Mouse (Mus musculus) lung, embryonic 14.5 days (tissue): ENCODE data around the gene Smok2a. TPM values are rescaled to one million over a fixed set of nuclear protein-coding genes. Genes with fewer than 3 reads are reported as not detected.
A peak's percentile ranks its signal among the peaks of the same experiment; 100 is the strongest.
"Not testable (repeated sequence)": the region's sequence is repeated elsewhere in the genome, so short reads cannot be mapped to it uniquely, and the experiment has no call there.

Experiments used
- ATAC-seq: fragments of 200-750 bp; cut with Nextera tagmentation; 2 replicates; pipeline ENCODE4 v1.8.0; 2017; ENCODE audit warnings: mild to moderate bottlenecking, moderate TSS enrichment, moderate library complexity; ENCODE audit not compliant: insufficient read depth
- DNase-seq: peaks from one replicate; pipeline ENCODE4 v3.0.0-alpha.2; 2015
- H3K27ac ChIP-seq: fragments of 300-500 bp; sonication (generic); 2 replicates; pipeline ENCODE4 v1.5.1; 2014; ENCODE audit warnings: low read depth, mild to moderate bottlenecking, moderate library complexity
- H3K27me3 ChIP-seq: fragments of 300-500 bp; sonication (generic); 2 replicates; pipeline ENCODE4 v1.6.1; 2014; ENCODE audit warnings: low read length, control low read depth; ENCODE audit not compliant: insufficient read depth
- H3K36me3 ChIP-seq: fragments of 300-500 bp; sonication (generic); 2 replicates; pipeline ENCODE4 v1.6.1; 2014; ENCODE audit warnings: control low read depth; ENCODE audit not compliant: insufficient read depth
- H3K4me1 ChIP-seq: fragments of 300-500 bp; sonication (generic); 2 replicates; pipeline ENCODE4 v1.6.1; 2014; ENCODE audit warnings: antibody characterized with exemption, control low read depth; ENCODE audit not compliant: insufficient read depth
- H3K4me2 ChIP-seq: fragments of 300-500 bp; sonication (generic); 2 replicates; pipeline ENCODE4 v1.6.1; 2014; ENCODE audit warnings: mild to moderate bottlenecking
- H3K4me3 ChIP-seq: fragments of 300-500 bp; sonication (generic); 2 replicates; pipeline ENCODE4 v1.5.1; 2014; ENCODE audit warnings: low read depth, low read length
- H3K9ac ChIP-seq: fragments of 300-500 bp; sonication (generic); 2 replicates; pipeline ENCODE4 v1.6.1; 2014
- H3K9me3 ChIP-seq: fragments of 300-500 bp; sonication (generic); 2 replicates; pipeline ENCODE4 v1.6.1; 2016; ENCODE audit warnings: low read depth, low read length, control low read depth
- CTCF ChIP-seq: IDR thresholded peaks from 2 replicates; pipeline ENCODE4 v1.5.1; 2016; ENCODE audit warnings: antibody characterized with exemption, low read depth
- WGBS: fragments of 180-500 bp; shearing (Covaris S2); extraction: QIAGEN DNeasy Blood & Tissue Kit; methylation state at CpG from one replicate; pipeline ENCODE4 v1.1.7; 2014; 5-methylcytosine and 5-hydroxymethylcytosine counted together
- polyA plus RNA-seq: library from polyadenylated mRNA; unstranded; fragments of >200 nt; fragmentation: Nextera tagmentation; extraction: Ambion mirVana; gene quantifications from 2 replicates; pipeline ENCODE4 v1.2.1, GENCODE M21; 2014

Gene Smok2a
- polyA plus RNA-seq, 1 experiment from 2014 or later, result not detected

- ATAC-seq, result no peak
- no peak for DNase-seq
Observed at GRCm38 (mm10) chr17:13206491-13206890, 14.5 kb upstream of the Smok2a start.

GRCm38 (mm10) chr17:13208460-13208859 lies 12.5 kb upstream of the Smok2a start:
- not testable (repeated sequence) for H3K36me3 ChIP-seq, H3K9ac ChIP-seq, H3K4me3 ChIP-seq, H3K4me1 ChIP-seq, H3K4me2 ChIP-seq, H3K27ac ChIP-seq, DNase-seq, H3K27me3 ChIP-seq, ATAC-seq
- peaks cover 34% of the 10 kb centered on the region for H3K9me3 ChIP-seq

More at GRCm38 (mm10) chr17:13206491-13206890, 14.5 kb upstream of the Smok2a start:
- no peak overlapping the region for H3K27ac ChIP-seq
- no peaks in the 10 kb centered on the region for H3K27me3 ChIP-seq
- no peaks in the 10 kb centered on the region for H3K4me1 ChIP-seq
- peaks cover 16% of the 10 kb centered on the region for H3K9me3 ChIP-seq
- H3K4me3 ChIP-seq, result no peak overlapping the region
- WGBS, result 83% methylated on average over 2 of the region's 2 CpGs
- H3K36me3 ChIP-seq, result no peaks in the 10 kb centered on the region
- no peak overlapping the region for H3K4me2 ChIP-seq
- no peak for TF ChIP-seq CTCF
- H3K9ac ChIP-seq, result no peak overlapping the region

- Histone ChIP-seq H3K27ac (no peak overlapping the region), H3K4me2 (no peak overlapping the region), H3K27me3 (no peaks in the 10 kb centered on the region), H3K4me1 (no peaks in the 10 kb centered on the region), H3K36me3 (no peaks in the 10 kb centered on the region), H3K9ac (no peak overlapping the region), H3K9me3 (peaks cover 61% of the 10 kb centered on the region), H3K4me3 (no peak overlapping the region)
- DNase-seq (peak; percentile 34), ATAC-seq (no peak)
- no peak for TF ChIP-seq CTCF
- WGBS, result 65% methylated on average over 7 of the region's 7 CpGs
Observed at GRCm38 (mm10) chr17:13212136-13212850, 8.7 kb upstream of the Smok2a start.

- no peaks in the 10 kb centered on the region for H3K36me3 ChIP-seq
- no peak overlapping the region for H3K4me2 ChIP-seq
- H3K4me1 ChIP-seq, result no peaks in the 10 kb centered on the region
- peaks cover 74% of the 10 kb centered on the region for H3K9me3 ChIP-seq
- ATAC-seq, result no peak
- no peak overlapping the region for H3K27ac ChIP-seq
- no peak overlapping the region for H3K4me3 ChIP-seq
- no peak for DNase-seq
- 54% methylated on average over 4 of the region's 4 CpGs for WGBS
- no peak for TF ChIP-seq CTCF
- no peaks in the 10 kb centered on the region for H3K27me3 ChIP-seq
- H3K9ac ChIP-seq, result no peak overlapping the region
Observed at GRCm38 (mm10) chr17:13214169-13214568, 6.8 kb upstream of the Smok2a start.

GRCm38 (mm10) chr17:13215595-13215994 lies 5.4 kb upstream of the Smok2a start:
- peaks cover 68% of the 10 kb centered on the region for H3K9me3 ChIP-seq
- H3K27me3 ChIP-seq, result no peaks in the 10 kb centered on the region
- no peaks in the 10 kb centered on the region for H3K4me1 ChIP-seq
- peak; percentile 15 for DNase-seq
- no peak overlapping the region for H3K9ac ChIP-seq
- no peak overlapping the region for H3K4me3 ChIP-seq
- H3K36me3 ChIP-seq, result no peaks in the 10 kb centered on the region
- WGBS, result 77% methylated on average over 2 of the region's 2 CpGs
- no peak for TF ChIP-seq CTCF
- 0 out of 2 replicates have a peak, but pooled peaks have one; percentile 13 for ATAC-seq
- no peak overlapping the region for H3K27ac ChIP-seq
- H3K4me2 ChIP-seq, result no peak overlapping the region

GRCm38 (mm10) chr17:13221921-13222320 lies 933 bp downstream of the Smok2a start:
- not testable (repeated sequence) for H3K36me3 ChIP-seq, DNase-seq, H3K4me1 ChIP-seq, H3K4me2 ChIP-seq, H3K27ac ChIP-seq, H3K4me3 ChIP-seq, ATAC-seq, H3K27me3 ChIP-seq, H3K9ac ChIP-seq
- H3K9me3 ChIP-seq, result peaks cover 52% of the 10 kb centered on the region
- WGBS, result 84% methylated on average over 2 of the region's 2 CpGs

- not testable (repeated sequence) for H3K9ac ChIP-seq, H3K4me1 ChIP-seq, H3K36me3 ChIP-seq, H3K27me3 ChIP-seq, H3K27ac ChIP-seq, H3K4me2 ChIP-seq, DNase-seq, H3K4me3 ChIP-seq, ATAC-seq
- 79% methylated on average over 2 of the region's 2 CpGs for WGBS
- H3K9me3 ChIP-seq, result peaks cover 67% of the 10 kb centered on the region
Observed at GRCm38 (mm10) chr17:13229957-13230356, 9.0 kb downstream of the Smok2a start, which contains the start of gene Smok2b. TSS of gene Smok2b (plus strand) at chr17:13230257.

- ATAC-seq, H3K9ac ChIP-seq, H3K36me3 ChIP-seq, H3K4me2 ChIP-seq, H3K4me3 ChIP-seq, H3K27ac ChIP-seq, H3K27me3 ChIP-seq, H3K4me1 ChIP-seq, DNase-seq: not testable (repeated sequence)
- H3K9me3 ChIP-seq, result peaks cover 23% of the 10 kb centered on the region
- 78% methylated on average over 4 of the region's 4 CpGs for WGBS
Observed at GRCm38 (mm10) chr17:13239461-13239860, 18.5 kb downstream of the Smok2a start.

- H3K9ac ChIP-seq, H3K36me3 ChIP-seq, H3K27ac ChIP-seq, H3K4me3 ChIP-seq, H3K27me3 ChIP-seq, H3K4me2 ChIP-seq, ATAC-seq, H3K4me1 ChIP-seq, DNase-seq: not testable (repeated sequence)
- H3K9me3 ChIP-seq, result peaks cover 10% of the 10 kb centered on the region
- 84% methylated on average over 7 of the region's 13 CpGs for WGBS
Observed at GRCm38 (mm10) chr17:13240807-13241727, 20.1 kb downstream of the Smok2a start.

GRCm38 (mm10) chr17:13254786-13255185 lies 33.8 kb downstream of the Smok2a start:
- not testable (repeated sequence) for H3K4me2 ChIP-seq, H3K9ac ChIP-seq, ATAC-seq, DNase-seq, H3K27ac ChIP-seq, H3K9me3 ChIP-seq, H3K4me1 ChIP-seq, H3K27me3 ChIP-seq, H3K4me3 ChIP-seq, H3K36me3 ChIP-seq
- WGBS, result 61% methylated on average over 1 of the region's 5 CpGs
